Mouse (Mus musculus) megakaryocyte, embryonic 14.5 days (primary cell): ENCODE measurements at regions not wholly inside any gene's neighbourhood (a gene's known extent, or its start where the extent isn't known, plus 50 kb on each side); places are given as distances from the start of the nearest gene placed in this dataset.

Source experiments
- FLI1 ChIP-seq: IDR thresholded peaks from 2 replicates; pipeline ENCODE4 v1.6.1; 2012; ENCODE audit warnings: low read length, inconsistent platforms, mixed read lengths
- GATA1 ChIP-seq: IDR thresholded peaks from 3 replicates; pipeline ENCODE4 v1.6.1; 2012; ENCODE audit warnings: mixed read lengths, low read length, inconsistent platforms, borderline replicate concordance

DNA sequence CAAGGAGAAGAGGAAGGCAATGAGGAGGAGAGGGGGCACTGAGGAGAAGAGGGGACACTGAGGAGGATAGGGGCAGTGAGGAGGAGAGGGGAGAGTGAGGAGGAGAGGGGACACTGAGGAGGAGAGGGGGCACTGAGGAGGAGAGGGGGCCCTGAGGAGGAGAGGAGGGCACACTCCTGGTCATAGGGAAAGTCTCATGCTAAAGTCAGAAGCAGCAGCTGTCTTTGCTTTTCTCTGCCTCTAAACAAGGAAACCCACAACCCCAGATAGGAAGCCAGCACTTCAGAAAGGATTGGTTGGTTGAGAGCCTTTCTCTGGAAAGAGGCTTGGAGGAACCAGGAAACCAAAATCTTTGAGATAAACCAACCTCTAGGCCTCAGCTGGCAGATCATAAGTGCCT, 94.3 kb upstream of the Pgrmc2 start:
- TF ChIP-seq FLI1 (no peak), GATA1 (no peak)
